Mouse (Mus musculus) bone marrow, adult 2 months (tissue): Measurements from ENCODE around the gene Ccdc82. TPM values are rescaled to one million over a fixed set of nuclear protein-coding genes. Genes with fewer than 3 reads are reported as not detected.

Experiments
- H3K27ac ChIP-seq: fragments of 200-500 bp; 2 replicates; pipeline ENCODE4 v1.5.1; 2012; ENCODE audit warnings: low read depth, mild to moderate bottlenecking, control low read depth, inconsistent platforms, low read length; ENCODE audit not compliant: control insufficient read depth, poor library complexity, insufficient read depth
- H3K4me1 ChIP-seq: fragments of 200-500 bp; 2 replicates; pipeline ENCODE4 v1.6.1; 2011; ENCODE audit warnings: low read length; ENCODE audit not compliant: control insufficient read depth, insufficient read depth
- H3K4me3 ChIP-seq: fragments of 200-500 bp; replicated peaks from 2 replicates; pipeline ENCODE3; 2011; ENCODE audit warnings: mild to moderate bottlenecking, low read depth, low read length, control low read depth; ENCODE audit not compliant: control insufficient read depth
- CTCF ChIP-seq: fragments of 200-500 bp; IDR thresholded peaks from 2 replicates; pipeline ENCODE4 v1.5.1; 2011; ENCODE audit warnings: low read length, control low read depth; ENCODE audit not compliant: control insufficient read depth, insufficient read depth
- POLR2A ChIP-seq: fragments of 200-500 bp; IDR thresholded peaks from 2 replicates; pipeline ENCODE4 v1.6.1; 2011; ENCODE audit warnings: low read depth, mild to moderate bottlenecking, control low read depth, low read length, borderline replicate concordance; ENCODE audit not compliant: control insufficient read depth
- WGBS: fragments of 180-500 bp; shearing (Covaris S2); methylation state at CpG from one replicate; pipeline ENCODE4 v1.1.7; 2018; 5-methylcytosine and 5-hydroxymethylcytosine counted together
- polyA plus RNA-seq: library from polyadenylated mRNA; stranded (reverse); fragments of >200 nt; gene quantifications from 2 replicates; pipeline ENCODE4 v1.2.4, GENCODE M21; 2011; ENCODE audit warnings: low replicate concordance; ENCODE audit not compliant: missing spikeins, insufficient read depth, insufficient read length

The Ccdc82 gene
- polyA plus RNA-seq, 1 experiment, result 22.8 TPM

GRCm38 (mm10) chr9:13311094-13311493 is 64.3 kb downstream of the Ccdc82 start:
- H3K27ac ChIP-seq, result no peak overlapping the region
- no peak for TF ChIP-seq POLR2A
- TF ChIP-seq CTCF, result no peak
- no peaks in the 10 kb centered on the region for H3K4me1 ChIP-seq
- 2% methylated on average over 2 of the region's 2 CpGs for WGBS
- H3K4me3 ChIP-seq, result no peak overlapping the region

DNA sequence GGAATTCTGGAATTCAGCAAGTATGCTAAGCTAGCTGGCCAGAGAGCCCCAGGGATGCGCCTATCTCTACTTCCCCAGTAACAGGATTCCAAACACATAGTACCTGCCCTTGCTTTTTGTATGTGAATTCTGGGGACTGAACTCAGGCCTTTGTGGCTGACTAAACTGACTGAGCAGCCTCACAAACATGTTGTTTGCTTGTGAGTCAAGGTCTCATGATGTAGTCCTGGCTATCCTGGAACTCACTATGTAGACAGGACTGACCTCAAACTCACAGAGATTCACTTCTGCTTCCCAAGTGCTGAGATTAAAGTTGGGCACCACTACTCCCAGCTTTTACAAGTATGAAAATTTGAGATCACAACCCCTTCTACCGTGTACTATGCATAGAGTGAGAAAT is 67.2 kb downstream of the Ccdc82 start:
- Histone ChIP-seq H3K27ac (no peak overlapping the region), H3K4me3 (no peak overlapping the region), H3K4me1 (no peaks in the 10 kb centered on the region)
- no peak for TF ChIP-seq CTCF
- no peak for TF ChIP-seq POLR2A
- WGBS, result 73% methylated on average over 2 of the region's 2 CpGs

DNA sequence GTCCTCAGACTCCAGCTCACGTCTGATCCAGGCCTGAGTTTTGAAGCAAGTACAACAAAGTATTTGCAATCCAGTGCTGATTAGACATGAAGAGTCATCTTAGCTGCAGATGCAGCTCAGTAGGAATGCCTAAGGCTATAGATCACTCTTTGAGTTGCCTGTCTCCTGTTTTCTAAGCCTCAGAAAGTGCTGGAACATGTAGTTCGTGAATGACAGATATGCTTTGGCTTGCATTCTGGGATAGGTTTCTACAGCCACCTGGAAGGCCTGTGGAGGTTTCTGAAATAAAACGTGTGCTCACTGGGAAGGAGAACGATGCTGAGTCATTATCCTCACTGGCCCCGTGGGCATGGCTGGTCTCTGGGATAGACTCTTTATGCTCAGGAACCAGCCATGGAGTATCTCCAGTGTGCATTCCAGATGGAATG is 67.8 kb downstream of the Ccdc82 start:
- no peak overlapping the region for H3K4me3 ChIP-seq
- no peaks in the 10 kb centered on the region for H3K4me1 ChIP-seq
- WGBS, result 69% methylated on average over 5 of the region's 5 CpGs
- TF ChIP-seq POLR2A, result no peak
- TF ChIP-seq CTCF, result no peak
- H3K27ac ChIP-seq, result no peak overlapping the region

DNA sequence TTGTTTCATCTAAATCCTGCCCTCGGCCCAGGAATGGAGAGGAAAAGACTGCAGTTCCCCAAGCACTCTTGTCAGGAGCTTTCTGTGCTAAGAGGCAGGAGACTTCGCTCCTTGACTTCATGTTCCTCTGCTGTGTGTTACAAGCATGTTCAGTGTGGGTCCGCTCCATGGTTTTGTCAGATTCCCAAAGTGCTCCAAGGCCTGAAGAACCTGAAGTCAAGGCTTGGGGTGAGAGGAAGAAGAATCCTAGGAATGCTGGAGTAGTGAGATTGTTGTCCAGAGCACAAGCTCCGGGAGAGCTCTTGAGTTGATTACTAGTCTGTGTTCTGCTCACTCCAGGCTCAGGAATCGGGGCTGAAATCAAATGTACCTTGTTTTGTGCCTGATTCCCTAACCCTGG is 68.6 kb downstream of the Ccdc82 start:
- no peaks in the 10 kb centered on the region for H3K4me1 ChIP-seq
- H3K27ac ChIP-seq, result no peak overlapping the region
- 82% methylated on average over 5 of the region's 5 CpGs for WGBS
- H3K4me3 ChIP-seq, result no peak overlapping the region
- TF ChIP-seq CTCF (no peak), POLR2A (no peak)

- Histone ChIP-seq H3K27ac (no peak overlapping the region), H3K4me3 (no peak overlapping the region), H3K4me1 (no peaks in the 10 kb centered on the region; the same call in 1 of the 2 replicates)
- no peak for TF ChIP-seq CTCF
- no peak for TF ChIP-seq POLR2A
- WGBS, result 76% methylated on average over 2 of the region's 2 CpGs
These were observed 72.8 kb downstream of the Ccdc82 start for GRCm38 (mm10) chr9:13319566-13319965.

DNA sequence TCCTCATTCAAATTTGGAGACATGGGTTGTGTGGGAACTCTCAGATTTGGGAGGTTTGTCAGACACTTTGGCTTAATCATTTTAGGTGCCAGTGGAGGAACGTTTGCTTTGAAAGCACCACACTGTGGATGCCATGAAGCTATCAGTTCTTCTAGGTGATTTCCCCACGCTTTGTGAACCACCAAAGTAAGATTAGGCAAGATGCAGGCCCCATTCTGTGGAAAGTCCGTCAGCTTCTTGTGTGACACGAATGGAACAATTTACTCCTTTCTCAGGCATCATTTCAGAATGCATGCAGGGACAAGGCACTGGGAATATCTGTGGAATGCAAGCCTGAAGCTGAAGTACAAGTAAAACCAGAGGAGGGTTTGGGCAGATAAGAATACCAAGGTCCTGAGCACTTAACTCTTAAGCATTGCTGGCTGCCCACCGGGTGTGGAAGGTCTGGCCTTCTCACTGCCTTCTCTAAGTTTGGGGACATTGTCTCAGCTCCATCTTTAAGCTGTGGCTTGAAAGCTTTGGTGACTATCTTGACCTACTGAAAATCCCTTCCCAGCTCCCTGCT is 74.1 kb downstream of the Ccdc82 start:
- Histone ChIP-seq H3K27ac (no peak overlapping the region), H3K4me3 (no peak overlapping the region), H3K4me1 (no peaks in the 10 kb centered on the region; the same call in 1 of the 2 replicates)
- TF ChIP-seq POLR2A, result no peak
- TF ChIP-seq CTCF, result no peak
- WGBS, result 61% methylated on average over 5 of the region's 5 CpGs

GRCm38 (mm10) chr9:13323074-13323473 is 76.3 kb downstream of the Ccdc82 start:
- no peaks in the 10 kb centered on the region; the same call in 1 of the 2 replicates for H3K4me1 ChIP-seq
- H3K4me3 ChIP-seq, result no peak overlapping the region
- 40% methylated on average over 2 of the region's 2 CpGs for WGBS
- H3K27ac ChIP-seq, result peak overlapping the region; percentile 14; the same call in 1 of the 2 replicates
- TF ChIP-seq CTCF (no peak), POLR2A (no peak)

DNA sequence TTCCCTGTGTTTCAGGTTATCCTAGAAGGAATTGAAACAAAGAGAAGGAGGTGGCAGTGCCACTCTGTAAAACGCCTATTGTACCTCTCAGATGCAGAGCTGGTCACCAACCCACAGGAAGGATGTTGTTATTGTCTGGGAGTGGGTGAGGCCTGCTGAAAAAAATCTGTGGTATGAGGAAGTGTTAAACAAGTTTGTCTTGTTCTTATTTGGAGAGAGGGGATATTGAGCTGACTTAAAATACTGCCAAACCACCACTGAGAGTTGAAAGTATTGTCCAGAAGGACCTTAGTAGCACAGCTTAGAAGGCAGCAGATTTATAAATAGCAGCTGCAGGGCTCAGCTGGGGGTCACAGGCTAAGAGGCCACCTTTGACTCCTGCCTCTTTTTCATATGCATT is 76.9 kb downstream of the Ccdc82 start:
- no peaks in the 10 kb centered on the region; the same call in 1 of the 2 replicates for H3K4me1 ChIP-seq
- H3K27ac ChIP-seq, result no peak overlapping the region; the same call in 1 of the 2 replicates
- TF ChIP-seq POLR2A (no peak), CTCF (no peak)
- WGBS, result 2% methylated on average over 1 of the region's 1 CpGs
- H3K4me3 ChIP-seq, result no peak overlapping the region

Other genes with a start within 250 kb of the Ccdc82 start
- 2.8 and 2.9 TPM in 2 replicates for gene Jrkl, start 1.1 kb upstream of the Ccdc82 start, polyA plus RNA-seq
- 2.1 and 3.5 TPM in 2 replicates for gene Maml2, start 51.0 kb downstream of the Ccdc82 start, polyA plus RNA-seq
- gene Gm17571, start 199.8 kb downstream of the Ccdc82 start, polyA plus RNA-seq, result not detected in 2 replicates